Mouse (Mus musculus): ENCODE data around the gene Psma3. TPM values are rescaled to one million over a fixed set of nuclear protein-coding genes. Genes with fewer than 3 reads are reported as not detected.

The Psma3 gene
- polyA plus RNA-seq, 1 experiment, result 222 TPM

DNA sequence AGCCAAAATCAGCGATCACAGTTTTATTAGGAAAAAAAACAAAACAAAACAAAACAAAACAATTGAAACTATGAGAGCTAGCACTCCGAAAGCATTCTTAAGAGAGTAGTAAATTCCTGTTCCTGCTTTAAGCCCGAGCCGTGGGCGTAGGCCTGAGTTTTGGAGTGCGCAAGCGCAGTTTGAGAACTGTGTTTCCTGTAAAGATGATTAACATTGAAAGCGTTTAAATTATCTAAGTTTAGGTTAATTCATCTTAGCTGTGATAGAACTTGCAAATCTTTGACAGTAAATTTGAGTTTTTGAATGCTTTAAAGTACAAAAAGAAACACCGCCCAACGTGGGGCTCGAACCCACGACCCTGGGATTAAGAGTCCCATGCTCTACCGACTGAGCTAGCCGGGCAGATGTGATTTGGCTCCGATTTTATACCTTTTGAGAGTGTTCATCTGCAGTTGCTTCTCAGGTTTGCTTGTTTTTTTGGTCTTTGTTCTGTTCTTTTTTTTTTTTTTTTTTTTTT lies 5.6 kb upstream of the Psma3 start:
- no peak for TF ChIP-seq CTCF (IDR thresholded peaks at IDR 0.05; ENCODE audit: borderline replicate concordance, extremely low read depth, insufficient read depth, insufficient read length)
- no peak for TF ChIP-seq POLR2A (IDR thresholded peaks at IDR 0.05; ENCODE audit: borderline replicate concordance, extremely low read depth, insufficient read depth, insufficient read length, poor library complexity, severe bottlenecking)
- peak; percentile 94 for DNase-seq (ENCODE audit: low read depth)

DNA sequence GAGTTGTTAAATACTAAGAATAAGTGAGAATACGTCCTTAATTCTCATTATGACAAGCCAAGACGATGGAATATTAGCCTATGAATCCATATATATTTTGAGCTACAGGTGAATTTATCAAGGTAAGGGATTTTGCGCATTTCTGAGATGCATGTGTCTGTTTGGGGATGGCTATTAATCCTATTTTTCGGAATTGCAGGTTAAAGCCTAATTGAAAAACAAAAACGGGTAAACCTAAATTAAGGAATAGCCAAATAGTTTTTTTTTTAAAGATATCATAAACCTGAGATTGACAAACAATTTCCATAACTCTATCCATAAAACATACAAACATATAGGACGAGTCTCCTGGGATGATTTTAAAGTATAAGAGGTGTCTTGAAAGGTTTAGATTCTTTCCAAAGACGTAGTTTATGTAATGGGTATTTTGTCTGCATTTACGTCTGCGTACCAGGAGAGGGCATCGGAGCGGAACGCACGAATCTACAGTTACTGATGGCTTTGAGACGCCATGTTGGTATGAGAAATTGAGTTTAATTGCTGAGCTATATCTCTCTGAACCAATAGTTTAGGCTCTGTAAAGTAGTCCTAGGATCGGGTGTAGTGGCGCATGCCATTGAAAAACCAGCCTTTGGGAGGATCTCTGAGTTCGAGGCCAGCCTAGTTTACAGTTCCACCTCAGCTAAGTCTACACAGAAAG lies 4.8 kb upstream of the Psma3 start:
- peak; percentile 94 for DNase-seq (ENCODE audit: low read depth)
- peak; percentile 65; the same call in 1 of the 2 replicates for TF ChIP-seq CTCF (IDR thresholded peaks at IDR 0.05; ENCODE audit: borderline replicate concordance, extremely low read depth, insufficient read depth, insufficient read length)
- TF ChIP-seq POLR2A (IDR thresholded peaks at IDR 0.05; ENCODE audit: borderline replicate concordance, extremely low read depth, insufficient read depth, insufficient read length, poor library complexity, severe bottlenecking), result no peak

DNA sequence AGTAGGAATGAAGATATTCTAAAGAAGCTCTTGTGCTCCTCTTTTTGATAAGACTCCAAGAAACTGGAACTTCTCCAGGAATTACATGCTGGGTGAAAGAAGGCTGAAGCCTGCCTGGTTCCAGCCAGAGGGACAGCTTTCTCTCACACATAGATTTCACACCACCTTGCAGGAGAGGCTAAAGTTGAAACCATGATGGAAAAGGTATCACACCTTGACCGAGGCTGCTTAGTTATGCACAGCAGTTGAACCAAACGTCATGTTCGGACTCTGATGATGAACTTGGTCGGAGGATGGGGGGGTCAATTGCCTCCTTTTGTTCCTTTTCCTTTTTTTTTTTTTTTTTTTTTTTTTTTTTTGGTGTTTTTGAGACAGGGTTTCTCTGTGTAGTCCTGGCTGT lies 590 bp upstream of the Psma3 start:
- peak; percentile 3 for DNase-seq (ENCODE audit: low read depth)
- no peak for TF ChIP-seq CTCF (IDR thresholded peaks at IDR 0.05; ENCODE audit: borderline replicate concordance, extremely low read depth, insufficient read depth, insufficient read length)
- no peak for TF ChIP-seq POLR2A (IDR thresholded peaks at IDR 0.05; ENCODE audit: borderline replicate concordance, extremely low read depth, insufficient read depth, insufficient read length, poor library complexity, severe bottlenecking)

DNA sequence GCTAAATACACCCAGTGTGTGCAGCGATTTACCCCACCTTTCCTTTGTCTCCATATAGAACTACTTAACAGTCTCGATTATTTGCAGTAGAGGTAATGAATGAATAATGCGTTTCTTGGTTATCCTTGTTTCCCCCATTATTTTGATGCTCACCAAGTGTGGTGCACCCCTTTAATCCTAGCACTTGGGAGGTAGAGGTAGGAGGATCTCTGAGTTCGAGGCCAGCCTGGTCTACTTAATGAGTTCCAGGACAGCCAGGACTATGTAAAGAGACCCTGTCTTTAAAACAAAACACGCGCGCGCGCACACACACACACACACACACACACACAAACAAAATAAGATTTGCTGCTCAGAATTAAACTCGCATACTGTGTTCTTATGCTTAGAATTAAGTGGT lies 985 bp downstream of the Psma3 start:
- TF ChIP-seq CTCF (IDR thresholded peaks at IDR 0.05; ENCODE audit: borderline replicate concordance, extremely low read depth, insufficient read depth, insufficient read length) (no peak), POLR2A (IDR thresholded peaks at IDR 0.05; ENCODE audit: borderline replicate concordance, extremely low read depth, insufficient read depth, insufficient read length, poor library complexity, severe bottlenecking) (no peak)
- peak; percentile 18 for DNase-seq (ENCODE audit: low read depth)

DNA sequence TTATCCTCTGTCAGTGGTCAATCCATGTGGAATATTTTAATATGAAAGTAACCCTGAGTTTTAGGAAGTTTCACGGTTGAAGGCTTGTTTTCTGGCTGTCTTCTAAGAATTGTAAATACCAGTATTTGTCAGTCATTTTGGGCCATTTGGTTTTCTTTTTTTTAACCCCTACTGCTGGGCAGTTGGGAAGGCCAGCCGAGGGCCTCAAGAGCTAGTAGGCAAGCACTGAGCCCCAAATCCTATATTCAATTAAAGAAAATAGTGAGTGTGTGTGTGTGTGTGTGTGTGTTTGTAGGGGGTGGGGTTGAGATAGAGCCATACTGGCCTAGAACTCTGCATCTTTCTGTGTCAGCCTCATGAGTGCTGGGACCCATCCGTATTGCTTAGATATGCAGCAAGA lies 1.5 kb downstream of the Psma3 start:
- TF ChIP-seq CTCF (IDR thresholded peaks at IDR 0.05; ENCODE audit: borderline replicate concordance, extremely low read depth, insufficient read depth, insufficient read length) (no peak), POLR2A (IDR thresholded peaks at IDR 0.05; ENCODE audit: borderline replicate concordance, extremely low read depth, insufficient read depth, insufficient read length, poor library complexity, severe bottlenecking) (no peak)
- no peak for DNase-seq (ENCODE audit: low read depth)

DNA sequence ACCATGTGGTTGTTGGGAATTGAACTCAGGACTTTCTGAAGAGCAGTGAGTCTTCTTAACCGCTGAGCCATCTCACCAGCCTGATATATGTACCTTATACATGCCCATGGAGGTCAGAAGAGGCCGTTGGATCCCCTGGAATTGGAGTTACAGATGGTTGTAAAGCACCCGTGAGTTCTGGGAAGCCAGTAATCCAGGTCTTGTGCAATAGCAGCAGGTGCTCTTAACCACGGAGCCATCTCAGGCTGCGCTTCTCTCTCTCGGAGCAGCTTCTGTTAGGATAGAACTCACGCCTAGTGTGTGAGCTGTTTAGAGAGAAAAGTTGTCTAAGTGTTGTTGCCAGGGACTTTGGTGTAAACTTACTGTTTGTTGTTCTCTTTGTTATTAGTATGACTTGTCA lies 3.9 kb downstream of the Psma3 start:
- TF ChIP-seq CTCF (IDR thresholded peaks at IDR 0.05; ENCODE audit: borderline replicate concordance, extremely low read depth, insufficient read depth, insufficient read length), result no peak
- no peak for TF ChIP-seq POLR2A (IDR thresholded peaks at IDR 0.05; ENCODE audit: borderline replicate concordance, extremely low read depth, insufficient read depth, insufficient read length, poor library complexity, severe bottlenecking)
- DNase-seq (ENCODE audit: low read depth), result no peak

DNA sequence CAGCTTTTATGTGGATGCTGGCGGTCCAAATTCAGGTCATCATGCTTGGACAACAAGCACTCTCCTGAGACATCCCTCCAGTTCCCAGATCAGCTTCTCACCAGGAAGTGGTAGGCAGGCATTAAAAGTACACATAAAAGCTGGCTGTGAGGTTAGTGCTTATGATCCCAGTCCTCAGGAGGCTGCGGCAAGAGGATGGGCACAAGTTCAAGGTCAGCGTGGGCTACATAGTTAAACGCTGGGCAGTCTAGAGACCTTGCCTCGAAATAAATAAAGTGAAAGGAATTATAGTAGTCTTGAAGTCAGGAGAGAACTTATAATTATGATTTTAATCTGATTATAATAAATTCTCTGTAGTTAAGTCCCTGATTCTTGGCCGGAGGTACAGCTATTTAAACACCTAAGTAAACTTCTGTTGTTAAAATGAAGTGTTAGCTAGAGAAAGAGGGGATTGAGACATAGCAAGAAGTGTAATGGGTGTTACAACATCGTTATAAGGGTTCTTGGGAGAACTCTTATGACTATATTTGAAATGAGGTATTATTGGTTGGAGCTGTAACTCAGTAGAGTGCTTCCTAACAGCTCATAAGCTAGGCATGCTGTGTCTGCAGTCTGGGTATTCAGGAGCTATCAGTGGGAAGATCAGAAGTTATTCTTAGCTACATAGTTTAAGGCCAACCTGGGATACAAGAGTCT lies 10.6 kb downstream of the Psma3 start:
- no peak for TF ChIP-seq POLR2A (IDR thresholded peaks at IDR 0.05; ENCODE audit: borderline replicate concordance, extremely low read depth, insufficient read depth, insufficient read length, poor library complexity, severe bottlenecking)
- TF ChIP-seq CTCF (IDR thresholded peaks at IDR 0.05; ENCODE audit: borderline replicate concordance, extremely low read depth, insufficient read depth, insufficient read length), result no peak
- no peak for DNase-seq (ENCODE audit: low read depth)

DNA sequence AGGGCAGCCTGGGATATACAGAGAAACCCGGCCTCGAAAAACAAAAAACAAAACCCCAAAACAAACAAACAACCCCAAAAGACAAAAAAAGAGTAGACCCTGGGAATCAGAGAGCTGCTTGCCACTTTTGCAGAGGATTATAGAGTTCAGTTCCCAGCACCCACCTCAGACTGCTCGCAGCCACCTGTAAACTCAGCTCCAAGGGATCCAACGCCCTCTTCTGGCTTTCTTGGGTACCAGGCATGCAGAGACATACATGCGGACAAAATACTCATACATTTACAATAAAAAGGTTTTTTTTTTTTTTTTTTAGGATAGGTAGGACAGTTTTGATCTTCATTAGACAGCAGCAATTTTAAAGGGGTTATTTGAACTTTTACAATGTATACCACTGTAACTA lies 22.8 kb downstream of the Psma3 start:
- DNase-seq (ENCODE audit: low read depth), result no peak
- TF ChIP-seq CTCF (IDR thresholded peaks at IDR 0.05; ENCODE audit: borderline replicate concordance, extremely low read depth, insufficient read depth, insufficient read length) (no peak), POLR2A (IDR thresholded peaks at IDR 0.05; ENCODE audit: borderline replicate concordance, extremely low read depth, insufficient read depth, insufficient read length, poor library complexity, severe bottlenecking) (no peak)

DNA sequence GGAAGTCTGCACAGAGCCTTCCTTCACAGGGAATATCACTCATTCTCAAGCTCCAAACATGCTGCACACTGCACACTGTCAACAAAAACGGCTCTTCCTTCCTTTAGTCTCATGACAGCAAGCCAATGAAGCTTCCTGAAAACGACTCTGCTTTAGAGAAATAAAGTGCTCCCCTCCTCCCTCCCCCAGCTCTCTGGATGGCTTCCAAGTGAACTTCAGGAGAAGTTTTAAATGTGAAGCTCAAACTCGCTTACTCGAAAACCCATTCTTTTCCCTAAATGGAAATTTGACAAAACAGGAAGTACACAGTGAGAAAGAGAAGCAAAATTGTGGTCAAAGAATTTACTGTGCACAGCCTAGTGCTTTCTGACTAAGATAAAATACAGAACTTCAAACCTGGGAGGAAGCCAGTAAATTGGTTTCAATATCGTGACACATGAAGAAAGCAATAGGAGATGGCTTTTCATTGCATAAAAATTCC lies 25.0 kb downstream of the Psma3 start:
- peak; percentile 43 for DNase-seq (ENCODE audit: low read depth)

DNA sequence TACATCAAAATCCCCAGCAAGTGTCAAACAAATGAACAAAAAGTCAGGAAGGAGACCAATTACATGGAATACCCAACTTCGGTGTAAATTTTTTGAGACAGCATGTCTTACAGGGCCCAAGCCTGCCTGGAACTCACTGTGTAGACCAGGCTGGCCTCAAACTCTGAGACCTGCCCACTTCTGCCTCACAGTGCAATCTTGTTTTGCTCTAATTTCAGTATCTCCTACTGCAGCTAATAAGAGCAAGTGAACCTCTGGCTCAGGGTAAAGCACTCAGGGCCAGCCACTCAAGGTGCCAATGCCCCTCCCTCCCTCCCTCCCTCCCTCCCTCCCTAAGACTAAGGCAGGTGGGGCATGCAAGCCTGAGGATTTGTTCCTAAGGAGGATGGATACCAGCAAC lies 25.9 kb downstream of the Psma3 start:
- DNase-seq (ENCODE audit: low read depth), result no peak
- TF ChIP-seq POLR2A (IDR thresholded peaks at IDR 0.05; ENCODE audit: borderline replicate concordance, extremely low read depth, insufficient read depth, insufficient read length, poor library complexity, severe bottlenecking) (no peak), CTCF (IDR thresholded peaks at IDR 0.05; ENCODE audit: borderline replicate concordance, extremely low read depth, insufficient read depth, insufficient read length) (no peak)

More for the DNA sequence above, 25.0 kb downstream of the Psma3 start:
- no peak for TF ChIP-seq POLR2A (IDR thresholded peaks at IDR 0.05; ENCODE audit: borderline replicate concordance, extremely low read depth, insufficient read depth, insufficient read length, poor library complexity, severe bottlenecking)
- TF ChIP-seq CTCF (IDR thresholded peaks at IDR 0.05; ENCODE audit: borderline replicate concordance, extremely low read depth, insufficient read depth, insufficient read length), result no peak

DNA sequence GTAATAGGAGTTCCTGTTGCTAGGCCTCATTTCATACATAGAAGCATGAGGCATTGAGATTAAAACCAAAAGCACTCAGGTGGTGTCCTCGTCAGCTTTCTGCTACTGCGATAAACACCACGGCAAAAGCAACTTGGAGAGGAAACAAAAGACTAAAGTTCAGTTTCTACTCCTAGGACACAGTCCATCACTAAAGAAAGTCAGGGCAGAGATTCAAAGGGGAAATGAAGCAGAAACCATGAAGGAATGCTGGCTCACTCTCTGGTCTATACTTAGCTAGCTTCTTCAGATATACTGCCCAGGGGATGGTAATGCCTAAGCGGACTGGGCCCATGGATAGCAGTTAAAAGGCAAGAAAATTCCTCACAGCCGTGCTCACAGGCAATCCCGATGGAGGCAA lies 27.0 kb downstream of the Psma3 start:
- no peak for DNase-seq (ENCODE audit: low read depth)
- TF ChIP-seq POLR2A (IDR thresholded peaks at IDR 0.05; ENCODE audit: borderline replicate concordance, extremely low read depth, insufficient read depth, insufficient read length, poor library complexity, severe bottlenecking) (no peak), CTCF (IDR thresholded peaks at IDR 0.05; ENCODE audit: borderline replicate concordance, extremely low read depth, insufficient read depth, insufficient read length) (no peak)

Measured in brain, embryonic 14.5 days (tissue).